Comparison of ENCODE assay signal across 11 mouse cellular contexts in the genomic region with DNA sequence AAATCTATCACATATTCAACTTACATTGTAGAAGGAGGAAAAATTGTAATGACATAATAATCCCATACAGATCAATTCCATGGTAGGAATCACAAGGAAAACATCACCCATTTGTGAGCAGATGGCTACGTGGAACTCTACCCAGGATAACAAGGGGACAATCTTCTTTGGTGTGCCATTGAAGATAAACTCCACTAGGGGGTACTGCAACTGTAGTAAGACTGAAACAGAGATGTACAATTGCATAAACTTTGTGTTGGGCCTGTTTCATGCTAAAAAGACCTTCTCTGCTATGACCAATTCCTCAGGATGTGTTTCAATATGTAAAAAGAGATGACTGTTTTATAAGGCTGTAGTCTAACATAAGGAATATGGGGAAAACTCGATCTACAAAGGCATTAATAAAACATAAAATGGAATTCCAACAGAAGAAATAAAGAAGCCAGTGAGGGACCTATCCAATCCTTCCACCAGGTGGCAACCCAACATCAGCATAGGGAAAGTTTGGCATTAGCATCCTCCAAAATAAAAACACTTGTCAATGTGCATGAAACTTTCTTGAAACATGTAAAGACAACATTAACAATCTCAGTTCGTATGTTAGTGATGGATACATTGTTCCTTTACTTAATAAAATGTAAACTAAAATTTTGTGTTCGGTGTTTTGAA. TPM values are rescaled to one million over a fixed set of nuclear protein-coding genes. Genes with fewer than 3 reads are reported as not detected.
DNase-seq lines count a peak whose midpoint lies in the region; ATAC-seq and TF ChIP-seq lines count a peak whose summit lies in the region.
"Had no signal": no experiment of that assay in that cellular context is flagged by ENCODE, and none has a peak within 500 bp of the region (broad histone marks: within the 10 kb centered on the region; RNA-seq: fewer than 3 reads in every experiment).

No protein-coding gene starts in this region.

- H3K4me1 ChIP-seq in forebrain, embryonic 14.5 days (ENCODE audit: control insufficient read depth, insufficient read depth, low read length) = no peaks in the 10 kb centered on the region
- no peaks in the 10 kb centered on the region for H3K4me1 ChIP-seq in forebrain, embryonic 11.5 days (replicated peaks; ENCODE audit: control insufficient read depth, insufficient read depth, low read length)
- H3K4me1 ChIP-seq: heart, embryonic 15.5 days; neural tube, embryonic 13.5 days had no signal

- no peak overlapping the region for H3K27ac ChIP-seq in forebrain, embryonic 14.5 days (ENCODE audit: low read depth, low read length)
- H3K27ac ChIP-seq in forebrain, embryonic 11.5 days (ENCODE audit: low read depth, low read length) = no peak overlapping the region
- no peak overlapping the region for H3K27ac ChIP-seq in layer of hippocampus, adult 2 months
- H3K27ac ChIP-seq: heart, embryonic 15.5 days; neural tube, embryonic 13.5 days had no signal

- H3K4me3 ChIP-seq in forebrain, embryonic 14.5 days (ENCODE audit: low read depth, low read length) = no peak overlapping the region
- H3K4me3 ChIP-seq in forebrain, embryonic 11.5 days (ENCODE audit: low read depth, low read length) = no peak overlapping the region
- no peak overlapping the region for H3K4me3 ChIP-seq in layer of hippocampus, adult 2 months
- H3K4me3 ChIP-seq: heart, embryonic 15.5 days; neural tube, embryonic 13.5 days had no signal

- no peaks in the 10 kb centered on the region for H3K9me3 ChIP-seq in forebrain, embryonic 14.5 days (replicated peaks; ENCODE audit: control insufficient read depth, low read length)
- no peaks in the 10 kb centered on the region for H3K9me3 ChIP-seq in forebrain, embryonic 11.5 days (ENCODE audit: control insufficient read depth, low read length)
- H3K9me3 ChIP-seq: heart, embryonic 15.5 days; neural tube, embryonic 13.5 days had no signal

- WGBS in forebrain, embryonic 14.5 days = 55% methylated on average over 4 of the region's 4 CpGs
- WGBS in forebrain, embryonic 11.5 days = 55% methylated on average over 4 of the region's 4 CpGs

- ATAC-seq in forebrain, embryonic 14.5 days = no peak
- ATAC-seq in forebrain, embryonic 11.5 days (replicated peaks; ENCODE audit: low FRiP score) = no peak

- peak; percentile 46 for DNase-seq in forebrain, embryonic 14.5 days (ENCODE audit: low spot score)
- DNase-seq in forebrain, embryonic 11.5 days (ENCODE audit: low spot score) = no peak
- DNase-seq in layer of hippocampus, adult 2 months (ENCODE audit: low spot score in 2 of 2) = peak in 1 of 2 experiments; percentile 15
- DNase-seq in layer of hippocampus, adult 9-11 months = no peak
- peak; percentile 8 for DNase-seq in urinary bladder, postnatal 14 days (ENCODE audit: low spot score)
- DNase-seq in urinary bladder, adult 18-20 months (ENCODE audit: low spot score in 2 of 2) = no peak
- DNase-seq in yolk sac, embryonic 10.5 days (ENCODE audit: low spot score) = no peak
- DNase-seq in ovary, adult 18-20 months (ENCODE audit: low spot score) = no peak
- DNase-seq: cerebellum, postnatal 36 days had no signal

- no peak overlapping the region for H3K9ac ChIP-seq in forebrain, embryonic 14.5 days (ENCODE audit: low read length)
- H3K9ac ChIP-seq in forebrain, embryonic 11.5 days (ENCODE audit: low read length) = no peak overlapping the region
- H3K9ac ChIP-seq: heart, embryonic 15.5 days; neural tube, embryonic 13.5 days had no signal

- peak; percentile 75 for TF ChIP-seq CTCF in layer of hippocampus, adult 2 months (conservative IDR thresholded peaks at IDR 0.05)

- no peak overlapping the region for H3K4me2 ChIP-seq in forebrain, embryonic 14.5 days (ENCODE audit: low read length)
- H3K4me2 ChIP-seq in forebrain, embryonic 11.5 days (ENCODE audit: low read depth, low read length, severe bottlenecking) = no peak overlapping the region
- H3K4me2 ChIP-seq: heart, embryonic 15.5 days; neural tube, embryonic 13.5 days had no signal

- H3K27me3 ChIP-seq in forebrain, embryonic 14.5 days (replicated peaks; ENCODE audit: control insufficient read depth, insufficient read depth, low read length) = no peaks in the 10 kb centered on the region
- H3K27me3 ChIP-seq in forebrain, embryonic 11.5 days (ENCODE audit: control insufficient read depth, insufficient read depth, low read length) = no peaks in the 10 kb centered on the region; the same call in 1 of the 2 replicates
- H3K27me3 ChIP-seq: heart, embryonic 15.5 days; neural tube, embryonic 13.5 days had no signal

- no peaks in the 10 kb centered on the region for H3K36me3 ChIP-seq in forebrain, embryonic 14.5 days (ENCODE audit: control insufficient read depth, insufficient read depth, low read length)
- H3K36me3 ChIP-seq in forebrain, embryonic 11.5 days (ENCODE audit: control insufficient read depth, insufficient read depth, low read length) = no peaks in the 10 kb centered on the region
- H3K36me3 ChIP-seq: heart, embryonic 15.5 days; neural tube, embryonic 13.5 days had no signal

RNA-seq across cellular contexts. Expression of a gene that starts 15.1 kb away (rescaled TPM):
- polyA plus RNA-seq in forebrain, embryonic 14.5 days (2014; fragmentation: Nextera tagmentation; extraction: Ambion mirVana) = 107 and 125 TPM in 2 replicates
- 120 TPM in 2 replicates for polyA plus RNA-seq in forebrain, embryonic 11.5 days (2014; fragmentation: Nextera tagmentation; extraction: Ambion mirVana)
- 100 to 1,000 TPM; 220 to 221 TPM for total RNA-seq in layer of hippocampus, adult 2 months (2021)

Comparison
In these comparisons a context has a peak if more than half of its experiments do, and no peak if none do; other contexts are left out.
1. DNase-seq: peak in forebrain, embryonic 14.5 days (single experiment) and urinary bladder, postnatal 14 days (single experiment); none in forebrain, embryonic 11.5 days (single experiment), layer of hippocampus, adult 9-11 months (single experiment), urinary bladder, adult 18-20 months (0 of 2), yolk sac, embryonic 10.5 days (single experiment) and ovary, adult 18-20 months (single experiment).